Mouse (Mus musculus) neutrophil, adult 5-6 weeks (primary cell): Measurements from ENCODE around the gene Ppp1cb. TPM values are rescaled to one million over a fixed set of nuclear protein-coding genes. Genes with fewer than 3 reads are reported as not detected.
"Not testable (repeated sequence)": the region's sequence is repeated elsewhere in the genome, so short reads cannot be mapped to it uniquely, and the experiment has no call there.

Experiments used
- ATAC-seq: fragments of 151-379, 151-347 bp; 2 replicates; pipeline ENCODE4 v1.8.0; 2017; ENCODE audit warnings: mild to moderate bottlenecking, moderate TSS enrichment; ENCODE audit not compliant: insufficient number of reproducible peaks, poor library complexity, low FRiP score, severe bottlenecking; ENCODE audit errors: extremely low read depth
- total RNA-seq: library from RNA; stranded (forward); fragments of 200-1000 nt; gene quantifications from 2 replicates; pipeline ENCODE4 v1.2.3, GENCODE M21; 2017

Ppp1cb gene
- 241 and 271 TPM in 2 replicates for total RNA-seq

- ATAC-seq: peak; percentile 89
Measured at GRCm38 (mm10) chr5:32458408-32459143, at the start of gene Ppp1cb. Gene Ppp1cb, plus strand, starts transcription at chr5:32458843.

DNA sequence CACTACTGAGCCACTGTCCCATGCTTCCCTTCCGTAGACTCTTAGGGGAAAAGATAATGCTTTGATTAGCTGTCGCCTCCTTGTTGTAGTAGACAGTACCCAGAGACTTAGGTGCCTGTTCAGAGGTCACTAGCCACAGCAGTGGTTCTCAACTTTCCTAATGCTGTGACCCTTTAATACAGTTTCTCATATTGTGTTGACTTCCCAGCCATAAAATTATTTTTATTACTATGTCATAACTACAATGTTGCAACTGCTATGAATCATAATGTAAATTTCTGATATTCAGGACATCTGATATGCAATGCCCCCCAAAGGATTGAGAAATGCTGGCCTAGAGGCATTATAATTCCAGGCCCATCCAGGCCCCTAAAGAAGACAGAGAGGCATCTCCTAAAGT, 48.9 kb upstream of the Ppp1cb start:
- no peak for ATAC-seq

- ATAC-seq: peak; percentile 50; the same call in 1 of the 2 replicates
Measured at GRCm38 (mm10) chr5:32410954-32411688, 47.5 kb upstream of the Ppp1cb start.

DNA sequence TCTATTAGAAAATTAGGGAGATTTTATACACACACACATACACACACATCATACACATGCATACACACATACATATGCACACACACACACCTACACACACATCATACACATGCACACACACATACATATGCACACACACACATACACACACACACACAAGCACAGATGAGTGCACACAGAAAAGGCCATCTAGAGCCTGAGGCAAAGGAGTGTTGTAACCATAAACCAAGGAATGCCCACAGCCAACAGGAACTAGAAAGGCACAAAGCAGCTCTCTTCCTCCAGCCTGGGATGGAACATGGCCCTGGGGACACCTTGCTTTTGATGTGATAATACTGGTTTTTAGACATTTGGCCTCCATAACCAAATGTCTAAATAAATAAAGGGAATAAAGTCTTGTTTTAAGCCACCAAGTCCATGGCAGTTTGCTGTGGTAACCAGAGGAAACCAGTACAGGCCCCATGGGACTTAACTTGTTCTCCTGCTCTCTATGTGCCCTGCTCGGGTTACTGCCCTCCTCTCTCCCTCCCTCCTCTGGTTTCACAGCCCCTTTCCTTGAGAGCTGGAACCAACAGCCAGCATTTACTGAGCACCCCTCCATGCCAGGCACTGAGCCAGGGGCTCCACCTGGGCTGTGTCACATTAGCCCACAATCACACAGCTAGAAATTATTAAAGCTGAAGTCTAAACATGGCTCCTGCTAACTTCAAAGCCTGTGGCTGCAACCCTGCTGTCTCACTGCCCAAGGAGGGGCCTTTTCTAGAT, 46.3 kb upstream of the Ppp1cb start:
- ATAC-seq: peak; percentile 31; the same call in 1 of the 2 replicates

GRCm38 (mm10) chr5:32413083-32413482, 45.6 kb upstream of the Ppp1cb start:
- no peak for ATAC-seq

DNA sequence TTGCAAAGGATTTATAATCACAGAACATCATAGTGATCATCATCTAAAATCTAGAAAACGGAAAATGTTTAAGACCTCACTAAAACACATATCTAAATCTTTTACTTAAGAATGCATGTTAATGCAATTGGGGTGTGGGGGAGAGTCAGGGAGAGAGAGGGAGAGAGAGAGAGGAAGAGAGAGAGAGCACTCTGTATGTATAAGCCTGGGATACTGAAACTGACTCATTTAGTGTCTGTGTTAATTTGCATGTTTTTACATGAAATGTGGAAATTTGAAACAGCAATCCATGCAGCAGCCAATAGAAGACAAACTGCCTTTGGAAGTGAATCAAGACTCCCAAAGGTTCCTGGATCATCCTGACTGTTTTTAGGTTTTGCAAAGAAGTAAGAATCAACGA, 45.1 kb upstream of the Ppp1cb start:
- ATAC-seq: no peak

DNA sequence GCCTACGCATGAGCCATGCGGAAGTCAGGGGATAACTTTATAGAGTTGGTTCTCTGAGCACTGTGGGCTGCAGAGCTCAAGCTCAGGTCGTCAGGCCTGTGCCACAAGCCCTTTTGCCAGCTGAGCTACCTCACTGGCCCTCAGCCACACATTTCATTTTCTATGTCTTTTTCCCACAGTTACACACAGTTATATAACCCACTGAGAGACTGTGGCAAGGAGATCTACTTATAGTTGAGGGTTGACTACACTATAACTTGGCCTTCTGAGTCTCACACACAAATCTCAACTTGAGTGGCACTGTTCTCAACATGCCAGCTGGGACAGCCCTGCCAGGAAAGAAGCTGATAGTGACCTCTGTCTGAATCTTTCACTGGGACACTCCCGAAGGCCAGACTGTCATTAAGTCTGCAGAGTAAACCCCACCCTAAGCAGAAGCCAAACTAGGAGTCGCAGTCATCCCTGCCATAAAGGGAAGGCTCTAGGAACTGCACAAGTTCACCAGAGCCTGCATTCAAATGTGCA, 44.1 kb upstream of the Ppp1cb start:
- no peak for ATAC-seq

- ATAC-seq: no peak
Measured at GRCm38 (mm10) chr5:32415554-32415953, 43.1 kb upstream of the Ppp1cb start.

DNA sequence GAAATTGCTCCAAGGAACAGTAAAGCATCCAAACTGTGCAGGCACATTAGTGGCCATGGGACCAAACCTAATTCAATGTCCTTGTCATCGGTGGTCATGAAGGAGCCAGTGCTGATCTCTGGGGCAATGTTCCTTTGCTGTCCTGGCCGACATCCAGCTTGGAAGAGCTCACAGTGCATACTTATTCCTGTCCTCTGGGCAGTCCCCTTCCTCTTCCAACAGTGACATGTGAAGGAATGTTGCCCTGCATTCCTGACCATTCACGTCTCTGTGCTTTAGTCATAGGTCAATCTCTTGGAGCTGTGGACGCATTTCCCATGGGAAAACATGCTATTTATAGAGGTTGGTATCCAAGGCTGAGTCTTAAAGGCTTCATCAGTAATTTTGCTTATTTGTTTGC, 41.8 kb upstream of the Ppp1cb start:
- ATAC-seq: no peak

- no peak for ATAC-seq
Measured at GRCm38 (mm10) chr5:32422081-32422589, 36.5 kb upstream of the Ppp1cb start.

DNA sequence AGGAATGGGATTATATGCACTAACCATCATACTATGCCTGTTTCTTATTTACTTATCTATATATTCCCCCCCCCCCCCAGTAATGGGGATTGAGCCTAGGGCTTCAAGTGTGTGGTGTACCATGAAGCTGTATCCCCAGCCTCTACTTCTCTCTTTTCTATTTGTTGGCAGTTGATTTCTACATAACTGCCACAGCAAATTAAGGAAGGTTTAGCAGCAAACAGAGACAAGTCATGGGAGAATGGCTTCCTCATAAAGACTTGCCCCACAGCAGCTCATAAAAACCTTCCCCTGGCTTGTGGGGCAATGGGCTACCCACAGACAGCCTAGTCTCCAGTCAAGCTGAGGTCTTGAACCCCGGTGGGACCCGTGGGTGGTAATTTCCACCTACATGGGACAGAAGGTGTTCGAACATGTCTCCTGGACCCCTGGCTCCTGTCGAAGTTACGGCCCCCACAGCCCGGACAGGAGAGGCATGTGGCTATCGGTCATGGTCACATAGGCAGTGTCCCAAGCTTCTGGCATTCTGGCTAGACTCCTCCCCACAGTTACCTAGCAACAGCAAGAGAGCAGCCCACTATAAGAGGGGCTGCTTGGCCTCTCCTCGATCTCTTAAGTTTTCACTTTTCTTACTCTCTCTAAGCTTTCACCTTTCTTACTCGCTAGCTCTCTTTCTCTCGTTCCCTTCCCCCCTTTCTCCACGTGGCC, 35.1 kb upstream of the Ppp1cb start:
- ATAC-seq: peak; percentile 52; the same call in 1 of the 2 replicates

DNA sequence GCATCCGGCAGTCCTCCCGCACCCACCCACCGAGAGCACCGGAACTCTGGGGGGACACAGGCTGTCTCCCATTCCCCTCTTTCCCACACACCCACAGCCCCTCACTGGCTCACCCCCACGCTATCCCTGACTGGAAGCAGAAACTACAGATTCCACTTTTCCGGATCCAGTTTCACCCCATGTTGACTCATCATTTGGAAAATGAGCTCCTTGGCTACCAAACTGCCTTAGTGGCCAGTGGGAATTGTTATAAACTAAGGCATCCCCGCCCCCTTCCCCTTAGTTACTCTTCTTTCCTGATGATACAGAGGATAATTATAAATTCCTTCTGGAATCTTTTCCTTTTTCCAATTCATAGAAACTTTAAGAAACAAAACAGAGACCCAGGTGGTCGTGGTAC, 34.2 kb upstream of the Ppp1cb start:
- no peak for ATAC-seq

DNA sequence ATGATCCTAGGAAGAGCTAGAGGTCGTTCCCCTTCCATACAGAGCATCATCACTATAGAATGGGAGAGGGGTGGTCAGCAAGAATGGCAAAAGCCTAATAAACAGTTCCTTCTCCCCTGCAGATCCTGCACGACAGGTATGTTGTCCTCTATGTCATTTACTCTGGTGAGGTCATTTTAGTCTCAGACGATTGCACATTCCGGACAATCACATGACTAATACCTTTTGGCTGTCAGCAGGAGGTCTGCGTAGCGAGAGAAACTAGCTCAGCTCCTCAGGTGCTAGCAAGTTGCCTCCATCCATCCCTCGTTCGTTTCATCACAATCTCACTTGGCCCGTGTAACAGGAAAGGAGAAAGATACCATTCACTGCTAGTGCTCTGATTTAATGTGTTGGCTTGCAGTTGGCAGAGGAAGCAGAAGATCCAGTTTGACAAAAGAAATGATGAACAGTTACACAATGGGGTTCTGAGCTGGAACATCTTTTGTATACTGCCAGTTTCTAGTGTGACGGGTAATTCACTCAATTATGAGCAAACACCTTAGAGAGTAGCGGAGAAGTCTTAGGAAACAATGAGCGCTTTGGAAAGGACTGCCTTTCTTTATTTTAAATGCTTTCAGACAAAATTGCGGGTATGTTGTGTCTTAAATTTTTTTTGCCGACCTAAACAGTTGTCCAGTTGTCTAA, 33.0 kb upstream of the Ppp1cb start:
- no peak for ATAC-seq

DNA sequence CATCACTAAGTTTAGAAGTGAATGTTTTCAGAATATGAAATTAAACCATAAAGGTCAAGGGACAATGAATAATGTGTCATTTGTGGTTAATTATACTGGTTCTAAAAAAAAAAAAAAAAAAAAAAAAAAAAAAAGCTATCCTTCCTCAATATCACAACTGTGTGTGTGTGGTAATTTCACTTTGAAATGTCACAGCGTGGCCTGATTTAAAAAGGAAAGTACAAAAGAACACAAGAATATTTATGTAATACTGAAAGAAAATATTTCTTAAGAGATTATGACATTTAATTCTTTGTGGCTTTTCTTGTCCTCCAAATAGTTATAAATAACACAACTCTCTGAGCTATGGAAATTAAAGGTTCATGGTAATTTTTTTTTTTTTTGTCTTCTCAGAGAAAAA, 28.2 kb upstream of the Ppp1cb start:
- no peak for ATAC-seq

GRCm38 (mm10) chr5:32434346-32434745, 24.3 kb upstream of the Ppp1cb start:
- ATAC-seq: not testable (repeated sequence)

- no peak for ATAC-seq
Measured at GRCm38 (mm10) chr5:32435612-32436011, 23.0 kb upstream of the Ppp1cb start.

DNA sequence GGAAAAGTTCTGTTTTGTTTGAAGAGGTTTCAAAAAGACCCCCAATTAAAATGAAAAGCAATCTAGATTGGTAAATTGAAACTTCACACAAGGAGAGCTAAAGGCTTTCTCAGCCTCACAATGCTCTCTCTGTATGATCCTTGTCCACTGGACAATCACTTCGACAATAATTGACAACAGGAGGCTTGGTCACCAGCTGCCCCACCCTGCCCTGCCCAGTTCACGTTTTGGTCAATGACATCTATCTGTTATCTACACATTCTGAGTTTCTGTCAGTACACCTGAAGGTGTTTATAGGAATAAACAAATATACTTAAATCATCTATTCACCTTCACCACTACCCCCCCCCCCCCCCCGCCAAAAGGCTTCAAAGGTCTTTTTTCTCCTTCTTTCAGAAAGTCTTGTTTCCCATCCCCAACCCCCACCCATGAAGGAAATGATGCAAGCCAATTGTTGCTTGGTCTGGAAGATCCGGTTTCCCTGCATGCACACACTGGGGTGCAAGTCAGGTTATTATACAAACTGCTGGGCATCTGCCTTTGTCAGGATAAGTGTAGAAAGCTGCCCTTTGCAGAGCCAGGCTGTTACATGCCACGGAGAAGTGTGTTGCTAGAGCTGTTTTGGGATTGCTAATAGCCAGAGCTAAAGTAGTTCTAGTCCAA, 20.6 kb upstream of the Ppp1cb start:
- ATAC-seq: no peak

GRCm38 (mm10) chr5:32438564-32438922, 20.1 kb upstream of the Ppp1cb start:
- ATAC-seq: no peak
